Mouse (Mus musculus) heart, embryonic 15.5 days (tissue): ENCODE data around the gene Spsb1. TPM values are rescaled to one million over a fixed set of nuclear protein-coding genes. Genes with fewer than 3 reads are reported as not detected.
A peak's percentile ranks its signal among the peaks of the same experiment; 100 is the strongest.

Source experiments
- ATAC-seq: fragments of 200-750 bp; cut with Nextera tagmentation; replicated peaks from 2 replicates; pipeline ENCODE4 v1.8.0; 2017; ENCODE audit warnings: low read depth, moderate TSS enrichment; ENCODE audit not compliant: insufficient number of reproducible peaks, insufficient read depth, low FRiP score
- H3K27ac ChIP-seq: fragments of 300-500 bp; sonication (generic); 2 replicates; pipeline ENCODE4 v1.5.1; 2015; ENCODE audit warnings: mild to moderate bottlenecking, inconsistent platforms
- H3K27me3 ChIP-seq: fragments of 300-500 bp; sonication (generic); 2 replicates; pipeline ENCODE4 v1.6.1; 2015; ENCODE audit warnings: inconsistent platforms
- H3K36me3 ChIP-seq: fragments of 300-500 bp; sonication (generic); 2 replicates; pipeline ENCODE4 v1.6.1; 2015; ENCODE audit warnings: mild to moderate bottlenecking, inconsistent platforms
- H3K4me1 ChIP-seq: fragments of 300-500 bp; sonication (generic); replicated peaks from 2 replicates; pipeline ENCODE4 v1.6.1; 2015; ENCODE audit warnings: inconsistent platforms
- H3K4me2 ChIP-seq: fragments of 300-500 bp; sonication (generic); 2 replicates; pipeline ENCODE4 v1.6.1; 2015; ENCODE audit warnings: inconsistent platforms, mild to moderate bottlenecking, moderate library complexity
- H3K4me3 ChIP-seq: fragments of 300-500 bp; sonication (generic); 2 replicates; pipeline ENCODE4 v1.5.1; 2015; ENCODE audit warnings: mild to moderate bottlenecking, inconsistent platforms
- H3K9ac ChIP-seq: fragments of 300-500 bp; sonication (generic); 2 replicates; pipeline ENCODE4 v1.6.1; 2015; ENCODE audit warnings: mild to moderate bottlenecking, inconsistent platforms
- H3K9me3 ChIP-seq: fragments of 300-500 bp; sonication (generic); replicated peaks from 2 replicates; pipeline ENCODE4 v1.6.1; 2016; ENCODE audit warnings: inconsistent platforms
- WGBS: fragments of 180-500 bp; shearing (Covaris S2); methylation state at CpG from one replicate; pipeline ENCODE4 v1.1.7; 2015; ENCODE audit warnings: mixed read lengths; 5-methylcytosine and 5-hydroxymethylcytosine counted together
- polyA plus RNA-seq: library from polyadenylated mRNA; unstranded; fragments of >200 nt; fragmentation: Nextera tagmentation; extraction: Ambion mirVana; gene quantifications from 2 replicates; pipeline ENCODE4 v1.2.1, GENCODE M21; 2015

The Spsb1 gene
- polyA plus RNA-seq, 1 experiment from 2014 or later = 10.2 TPM

DNA sequence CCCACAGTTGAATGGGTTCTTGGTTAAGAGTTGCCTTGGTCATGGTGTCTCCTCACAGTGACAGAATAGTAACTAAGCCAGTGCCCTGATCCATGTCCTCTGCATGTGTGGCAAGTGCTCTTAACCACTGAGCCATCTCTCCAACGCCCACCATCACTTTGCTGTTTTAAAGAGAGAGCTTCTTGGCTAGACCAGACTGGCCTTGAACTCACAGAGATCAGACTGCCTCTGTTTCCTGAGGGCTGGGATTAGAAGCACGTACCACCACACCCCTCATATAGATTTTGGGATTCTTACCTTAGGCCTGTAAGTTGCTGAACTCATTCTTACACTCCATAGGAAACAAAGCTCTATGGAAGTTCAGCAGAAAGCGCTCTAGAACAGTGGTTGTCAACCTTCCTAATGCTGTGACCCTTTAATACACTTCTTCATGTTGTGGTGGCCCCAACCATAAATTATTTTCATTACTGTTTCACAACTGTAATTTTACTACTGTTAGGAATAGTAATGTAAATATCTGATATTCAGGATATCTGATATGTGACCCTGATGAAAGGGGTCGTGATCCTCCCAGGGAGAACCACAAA lies 101.1 kb downstream of the Spsb1 start:
- Histone ChIP-seq H3K27ac (no peak overlapping the region), H3K9me3 (no peaks in the 10 kb centered on the region), H3K9ac (no peak overlapping the region), H3K4me1 (peaks cover 26% of the 10 kb centered on the region), H3K36me3 (no peaks in the 10 kb centered on the region), H3K4me3 (peak overlapping the region; percentile 36; the same call in 1 of the 2 replicates), H3K4me2 (peak overlapping the region; percentile 63), H3K27me3 (peaks cover 6% of the 10 kb centered on the region; the same call in 1 of the 2 replicates)
- WGBS = 71% methylated on average over 4 of the region's 4 CpGs
- no peak for ATAC-seq

DNA sequence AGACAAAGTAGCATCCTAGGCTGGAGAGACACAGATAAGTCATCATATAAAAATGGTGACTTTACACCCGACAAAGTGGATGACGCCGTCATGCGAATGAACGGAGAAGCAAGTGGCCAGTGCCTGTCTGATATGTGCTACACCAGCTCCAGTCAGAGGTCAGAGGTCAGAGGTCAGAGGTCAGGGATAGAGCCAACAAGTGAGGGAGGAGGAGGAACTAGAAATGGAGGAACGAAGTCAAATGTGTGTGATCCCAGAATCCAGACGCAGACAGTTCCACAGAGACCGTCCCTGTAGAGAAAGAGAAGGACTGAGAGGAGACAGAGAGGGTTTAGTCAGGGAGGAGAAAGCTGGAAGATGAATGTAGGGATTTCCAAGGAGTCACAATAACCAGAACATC lies 103.3 kb downstream of the Spsb1 start:
- Histone ChIP-seq H3K27me3 (peaks cover 3% of the 10 kb centered on the region; the same call in 1 of the 2 replicates), H3K4me3 (no peak overlapping the region), H3K27ac (no peak overlapping the region), H3K9me3 (no peaks in the 10 kb centered on the region), H3K4me1 (peaks cover 26% of the 10 kb centered on the region), H3K4me2 (no peak overlapping the region), H3K36me3 (no peaks in the 10 kb centered on the region), H3K9ac (no peak overlapping the region)
- no peak for ATAC-seq
- 78% methylated on average over 8 of the region's 8 CpGs for WGBS

DNA sequence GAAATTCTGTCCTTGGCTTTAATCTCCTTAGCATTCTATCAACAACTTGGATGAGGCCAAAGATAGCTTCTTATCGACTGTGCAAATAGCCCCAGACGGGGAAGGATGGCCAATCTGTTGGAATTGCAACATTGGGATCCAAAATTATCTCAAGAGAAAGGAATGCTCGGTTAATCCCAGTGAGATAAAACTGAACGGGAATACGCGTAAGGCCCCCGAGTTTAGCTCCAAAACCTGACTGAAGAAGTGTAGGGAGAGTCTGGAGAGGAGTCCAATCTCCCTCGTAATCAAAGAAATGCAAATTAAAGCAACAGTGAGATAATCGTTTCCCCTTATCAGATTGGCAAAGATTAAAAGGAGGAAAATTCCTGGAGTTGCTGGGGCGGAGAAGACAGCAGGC lies 104.2 kb downstream of the Spsb1 start:
- Histone ChIP-seq H3K9me3 (no peaks in the 10 kb centered on the region), H3K36me3 (no peaks in the 10 kb centered on the region), H3K4me2 (no peak overlapping the region), H3K27ac (no peak overlapping the region), H3K4me1 (peaks cover 22% of the 10 kb centered on the region), H3K9ac (no peak overlapping the region), H3K27me3 (peaks cover 3% of the 10 kb centered on the region; the same call in 1 of the 2 replicates), H3K4me3 (no peak overlapping the region)
- 33% methylated on average over 10 of the region's 10 CpGs for WGBS
- ATAC-seq = no peak

DNA sequence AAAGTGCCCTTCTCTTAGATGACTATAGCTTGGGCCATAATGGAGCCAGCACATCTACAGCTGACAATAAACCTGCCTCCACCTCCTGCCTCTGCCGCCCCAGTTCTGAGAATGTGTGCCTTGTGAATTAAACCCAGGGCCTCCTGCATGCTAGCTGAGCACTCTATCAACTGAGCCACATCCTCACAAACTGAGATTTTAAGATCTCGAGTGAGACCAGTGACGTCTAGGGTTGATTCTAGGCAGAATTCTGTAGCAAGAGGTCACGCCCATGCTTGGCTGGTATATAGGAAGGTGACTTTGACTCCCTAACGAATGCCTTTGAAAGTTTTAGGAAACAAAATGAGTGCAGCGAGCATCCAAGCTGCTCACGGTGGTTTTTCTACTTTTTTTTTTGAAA lies 104.8 kb downstream of the Spsb1 start:
- H3K9ac ChIP-seq = no peak overlapping the region
- WGBS = 76% methylated on average over 7 of the region's 7 CpGs

DNA sequence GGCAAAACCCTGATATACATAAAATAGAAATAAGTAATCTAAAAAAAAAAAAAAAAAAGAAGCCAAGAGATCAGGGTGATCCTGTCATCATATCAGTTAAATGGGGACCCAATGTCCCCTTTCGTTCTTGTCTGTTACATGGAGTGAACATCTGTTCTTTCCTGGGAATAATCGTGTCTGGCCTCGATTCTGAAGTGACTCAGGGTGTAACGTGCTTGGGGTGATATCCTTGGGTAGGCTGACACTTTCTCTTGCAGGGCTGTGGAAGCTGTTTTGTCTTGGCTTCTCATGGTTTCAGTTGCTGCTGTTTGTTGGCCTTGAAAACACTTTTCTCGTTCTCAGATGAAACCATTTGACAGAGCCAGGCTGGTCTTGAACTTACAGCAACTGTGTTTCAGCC lies 105.8 kb downstream of the Spsb1 start:
- Histone ChIP-seq H3K9me3 (no peaks in the 10 kb centered on the region), H3K4me1 (peaks cover 14% of the 10 kb centered on the region), H3K27me3 (no peaks in the 10 kb centered on the region), H3K36me3 (no peaks in the 10 kb centered on the region), H3K9ac (no peak overlapping the region), H3K4me2 (no peak overlapping the region), H3K27ac (no peak overlapping the region), H3K4me3 (no peak overlapping the region)
- WGBS = 77% methylated on average over 5 of the region's 5 CpGs
- no peak for ATAC-seq

More for the DNA sequence above, 104.8 kb downstream of the Spsb1 start:
- Histone ChIP-seq H3K4me2 (no peak overlapping the region), H3K36me3 (no peaks in the 10 kb centered on the region), H3K4me1 (peaks cover 20% of the 10 kb centered on the region), H3K27me3 (peaks cover 3% of the 10 kb centered on the region; the same call in 1 of the 2 replicates), H3K9me3 (no peaks in the 10 kb centered on the region), H3K4me3 (no peak overlapping the region), H3K27ac (no peak overlapping the region)
- ATAC-seq = no peak

DNA sequence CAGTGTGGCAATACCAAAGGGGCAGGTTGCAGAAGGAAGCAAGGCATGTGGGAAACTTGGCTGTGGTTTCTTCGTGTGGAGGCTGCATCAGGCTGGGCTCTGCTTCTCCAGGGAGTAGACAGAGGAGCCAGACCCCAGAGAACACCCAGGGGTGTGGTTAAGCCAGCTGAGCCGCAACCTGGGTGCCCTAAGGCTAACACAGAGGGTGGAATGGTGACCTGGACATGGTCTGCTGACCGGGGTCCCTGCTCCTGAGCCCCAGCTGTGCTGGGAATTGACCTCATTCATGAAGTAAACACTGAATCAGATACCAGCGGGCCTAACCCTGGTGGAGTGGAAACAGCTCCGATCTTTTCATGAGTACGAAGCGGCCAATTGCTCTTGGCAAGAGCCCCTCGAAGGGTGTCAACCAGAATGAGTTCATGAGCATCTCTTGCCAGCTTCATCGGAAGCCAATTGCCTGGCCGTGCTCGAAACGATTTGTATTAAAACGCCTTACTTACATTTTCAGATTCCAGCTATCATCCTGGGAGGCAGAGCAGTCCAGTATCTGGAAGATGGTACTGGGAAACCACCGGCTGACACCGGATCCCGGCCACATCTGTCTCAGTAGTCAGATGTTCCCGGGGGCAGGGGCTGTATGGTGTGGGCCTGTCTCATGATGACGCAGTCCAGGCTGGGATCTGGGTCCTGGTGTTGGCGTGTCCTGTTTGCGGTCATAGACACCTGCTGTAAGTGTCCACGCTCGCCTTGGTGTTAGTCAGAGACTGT lies 107.8 kb downstream of the Spsb1 start:
- Histone ChIP-seq H3K4me2 (no peak overlapping the region), H3K4me1 (peaks cover 11% of the 10 kb centered on the region), H3K27me3 (no peaks in the 10 kb centered on the region), H3K4me3 (no peak overlapping the region), H3K9me3 (no peaks in the 10 kb centered on the region), H3K36me3 (no peaks in the 10 kb centered on the region), H3K27ac (0 out of 2 replicates have a peak overlapping the region, but pooled peaks have one; percentile 31), H3K9ac (no peak overlapping the region)
- ATAC-seq = no peak
- 71% methylated on average over 22 of the region's 22 CpGs for WGBS

Other genes with a start within 250 kb of the Spsb1 start
- 42.5 and 46.6 TPM in 2 replicates for gene Tmem201, start 217.0 kb downstream of the Spsb1 start, polyA plus RNA-seq
- gene Slc25a33, start 180.8 kb downstream of the Spsb1 start, polyA plus RNA-seq = 5.1 and 6.0 TPM in 2 replicates
- gene H6pd, start 54.0 kb upstream of the Spsb1 start, polyA plus RNA-seq = 10.2 and 16.0 TPM in 2 replicates
- gene Gpr157, start 132.3 kb upstream of the Spsb1 start, polyA plus RNA-seq = 3.1 TPM in 2 replicates
- 0.74 and 0.93 TPM in 2 replicates for gene Slc2a5, start 164.2 kb upstream of the Spsb1 start, polyA plus RNA-seq
- gene Slc2a7, start 193.9 kb upstream of the Spsb1 start, polyA plus RNA-seq = not detected in 2 replicates
- gene Car6, start 246.3 kb upstream of the Spsb1 start, polyA plus RNA-seq = not detected in 2 replicates